Mouse (Mus musculus): ENCODE results near the gene Mettl27. TPM values are rescaled to one million over a fixed set of nuclear protein-coding genes. Genes with fewer than 3 reads are reported as not detected.

Mettl27 gene
- total and polyA plus RNA-seq, 2 experiments, result 13.5 to 30.0 TPM

GRCm38 (mm10) chr5:134901644-134902027 lies 30.5 kb upstream of the Mettl27 start:
- no peak for DNase-seq (ENCODE audit: extremely low read depth, low read depth, low spot score)
- 63% methylated on average over 8 of the region's 8 CpGs for WGBS

GRCm38 (mm10) chr5:134906633-134907032 lies 25.5 kb upstream of the Mettl27 start, which contains the start of gene Tmem270:
Tmem270 (minus strand) TSS chr5:134906733.
- no peak for DNase-seq (ENCODE audit: extremely low read depth, low read depth, low spot score)
- Histone ChIP-seq H3K4me3 (ENCODE audit: insufficient read depth, low read depth, low read length) (no peak within 1 kb of the TSS), H3K4me1 (ENCODE audit: control insufficient read depth, insufficient read depth, low read length) (no peaks in the 10 kb centered on the region), H3K79me2 (ENCODE audit: control insufficient read depth, insufficient read depth, low read length) (no peaks in the 10 kb centered on the region), H3K36me3 (ENCODE audit: control insufficient read depth, insufficient read depth, low read length) (no peaks in the 10 kb centered on the region), H3K27me3 (ENCODE audit: control insufficient read depth, insufficient read depth, low read length) (no peaks in the 10 kb centered on the region), H3K9ac (ENCODE audit: low read depth, low read length) (no peak within 1 kb of the TSS), H3K27ac (replicated peaks; ENCODE audit: insufficient read depth, low read depth, low read length) (no peak within 1 kb of the TSS)
- 88% methylated on average over 6 of the region's 6 CpGs for WGBS
- TF ChIP-seq CTCF (IDR thresholded peaks at IDR 0.05; ENCODE audit: low read depth, low read length) (no peak), POLR2A (IDR thresholded peaks at IDR 0.05; ENCODE audit: extremely low read depth, insufficient read depth, low read length) (no peak)

More at GRCm38 (mm10) chr5:134901644-134902027, 30.5 kb upstream of the Mettl27 start:
- Histone ChIP-seq H3K79me2 (ENCODE audit: control insufficient read depth, insufficient read depth, low read length) (no peaks in the 10 kb centered on the region), H3K4me3 (ENCODE audit: insufficient read depth, low read depth, low read length) (no peak overlapping the region), H3K4me1 (ENCODE audit: control insufficient read depth, insufficient read depth, low read length) (no peaks in the 10 kb centered on the region), H3K9ac (ENCODE audit: low read depth, low read length) (no peak overlapping the region), H3K27ac (replicated peaks; ENCODE audit: insufficient read depth, low read depth, low read length) (no peak overlapping the region), H3K36me3 (ENCODE audit: control insufficient read depth, insufficient read depth, low read length) (no peaks in the 10 kb centered on the region), H3K27me3 (ENCODE audit: control insufficient read depth, insufficient read depth, low read length) (no peaks in the 10 kb centered on the region)
- TF ChIP-seq CTCF (IDR thresholded peaks at IDR 0.05; ENCODE audit: low read depth, low read length), result no peak
- no peak for TF ChIP-seq POLR2A (IDR thresholded peaks at IDR 0.05; ENCODE audit: extremely low read depth, insufficient read depth, low read length)

- Histone ChIP-seq H3K79me2 (ENCODE audit: control insufficient read depth, insufficient read depth, low read length) (no peaks in the 10 kb centered on the region), H3K4me3 (ENCODE audit: insufficient read depth, low read depth, low read length) (no peak overlapping the region), H3K27ac (replicated peaks; ENCODE audit: insufficient read depth, low read depth, low read length) (no peak overlapping the region), H3K27me3 (ENCODE audit: control insufficient read depth, insufficient read depth, low read length) (no peaks in the 10 kb centered on the region), H3K4me1 (ENCODE audit: control insufficient read depth, insufficient read depth, low read length) (no peaks in the 10 kb centered on the region), H3K36me3 (ENCODE audit: control insufficient read depth, insufficient read depth, low read length) (no peaks in the 10 kb centered on the region), H3K9ac (ENCODE audit: low read depth, low read length) (no peak overlapping the region)
- TF ChIP-seq POLR2A (IDR thresholded peaks at IDR 0.05; ENCODE audit: extremely low read depth, insufficient read depth, low read length) (no peak), CTCF (IDR thresholded peaks at IDR 0.05; ENCODE audit: low read depth, low read length) (peak; percentile 99)
- WGBS, result under 1% methylated on average over 13 of the region's 13 CpGs
- peak; percentile 81 for DNase-seq (ENCODE audit: extremely low read depth, low read depth, low spot score)
These were observed 25.0 kb upstream of the Mettl27 start for GRCm38 (mm10) chr5:134907135-134907534.

- Histone ChIP-seq H3K27ac (replicated peaks; ENCODE audit: insufficient read depth, low read depth, low read length) (no peak overlapping the region), H3K9ac (ENCODE audit: low read depth, low read length) (no peak overlapping the region), H3K4me3 (ENCODE audit: insufficient read depth, low read depth, low read length) (no peak overlapping the region), H3K4me1 (ENCODE audit: control insufficient read depth, insufficient read depth, low read length) (no peaks in the 10 kb centered on the region), H3K27me3 (ENCODE audit: control insufficient read depth, insufficient read depth, low read length) (no peaks in the 10 kb centered on the region; the same call in 1 of the 2 replicates), H3K79me2 (ENCODE audit: control insufficient read depth, insufficient read depth, low read length) (no peaks in the 10 kb centered on the region), H3K36me3 (ENCODE audit: control insufficient read depth, insufficient read depth, low read length) (no peaks in the 10 kb centered on the region)
- WGBS, result 86% methylated on average over 2 of the region's 2 CpGs
- no peak for DNase-seq (ENCODE audit: extremely low read depth, low read depth, low spot score)
- TF ChIP-seq POLR2A (IDR thresholded peaks at IDR 0.05; ENCODE audit: extremely low read depth, insufficient read depth, low read length) (no peak), CTCF (IDR thresholded peaks at IDR 0.05; ENCODE audit: low read depth, low read length) (no peak)
These were observed 20.3 kb upstream of the Mettl27 start for GRCm38 (mm10) chr5:134911901-134912300.

- no peak for DNase-seq (ENCODE audit: extremely low read depth, low read depth, low spot score)
- no peaks in the 10 kb centered on the region; the same call in 1 of the 2 replicates for H3K27me3 ChIP-seq (ENCODE audit: control insufficient read depth, insufficient read depth, low read length)
- no peaks in the 10 kb centered on the region for H3K4me1 ChIP-seq (ENCODE audit: control insufficient read depth, insufficient read depth, low read length)
- 78% methylated on average over 3 of the region's 3 CpGs for WGBS
- no peaks in the 10 kb centered on the region for H3K79me2 ChIP-seq (ENCODE audit: control insufficient read depth, insufficient read depth, low read length)
- TF ChIP-seq CTCF (IDR thresholded peaks at IDR 0.05; ENCODE audit: low read depth, low read length) (no peak), POLR2A (IDR thresholded peaks at IDR 0.05; ENCODE audit: extremely low read depth, insufficient read depth, low read length) (no peak)
- no peak overlapping the region for H3K9ac ChIP-seq (ENCODE audit: low read depth, low read length)
- no peak overlapping the region for H3K27ac ChIP-seq (replicated peaks; ENCODE audit: insufficient read depth, low read depth, low read length)
- no peak overlapping the region for H3K4me3 ChIP-seq (ENCODE audit: insufficient read depth, low read depth, low read length)
- no peaks in the 10 kb centered on the region for H3K36me3 ChIP-seq (ENCODE audit: control insufficient read depth, insufficient read depth, low read length)
These were observed 18.8 kb upstream of the Mettl27 start for GRCm38 (mm10) chr5:134913352-134913751.

- WGBS, result 71% methylated on average over 4 of the region's 4 CpGs
- H3K4me3 ChIP-seq (ENCODE audit: insufficient read depth, low read depth, low read length), result no peak overlapping the region
- H3K9ac ChIP-seq (ENCODE audit: low read depth, low read length), result no peak overlapping the region
- H3K79me2 ChIP-seq (ENCODE audit: control insufficient read depth, insufficient read depth, low read length), result no peaks in the 10 kb centered on the region
- H3K36me3 ChIP-seq (ENCODE audit: control insufficient read depth, insufficient read depth, low read length), result no peaks in the 10 kb centered on the region
- H3K4me1 ChIP-seq (ENCODE audit: control insufficient read depth, insufficient read depth, low read length), result no peaks in the 10 kb centered on the region
- no peak for TF ChIP-seq POLR2A (IDR thresholded peaks at IDR 0.05; ENCODE audit: extremely low read depth, insufficient read depth, low read length)
- no peak overlapping the region for H3K27ac ChIP-seq (replicated peaks; ENCODE audit: insufficient read depth, low read depth, low read length)
- no peaks in the 10 kb centered on the region; the same call in 1 of the 2 replicates for H3K27me3 ChIP-seq (ENCODE audit: control insufficient read depth, insufficient read depth, low read length)
- no peak for DNase-seq (ENCODE audit: extremely low read depth, low read depth, low spot score)
These were observed 18.4 kb upstream of the Mettl27 start for GRCm38 (mm10) chr5:134913753-134914152.

Data from liver, adult 2 months (tissue).